Mouse (Mus musculus): ENCODE results near the gene Gp9.

Gene Gp9

DNA sequence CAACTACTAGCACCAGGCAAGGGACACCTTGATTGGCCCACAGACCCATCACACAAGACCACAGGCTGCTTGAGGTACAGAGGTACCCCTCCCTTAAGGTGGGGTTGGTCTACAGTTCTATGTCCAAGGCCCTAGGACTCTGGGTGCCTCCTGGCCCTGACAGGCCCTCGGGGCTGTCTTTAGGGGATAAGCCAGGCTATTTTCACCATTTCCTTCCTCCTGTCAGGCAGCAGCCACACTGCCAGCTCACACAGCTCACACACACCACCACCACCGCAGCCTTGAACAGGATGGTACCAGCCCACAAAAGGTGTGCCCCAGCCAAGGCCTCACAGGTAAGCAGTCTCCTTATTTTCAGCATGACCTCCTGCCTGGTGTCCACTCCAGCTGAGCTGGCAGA lies at the start of gene Gp9:
Gene Gp9, plus strand, starts transcription at position 231 of the 400 bp plus-strand sequence.
- no peak for DNase-seq

DNA sequence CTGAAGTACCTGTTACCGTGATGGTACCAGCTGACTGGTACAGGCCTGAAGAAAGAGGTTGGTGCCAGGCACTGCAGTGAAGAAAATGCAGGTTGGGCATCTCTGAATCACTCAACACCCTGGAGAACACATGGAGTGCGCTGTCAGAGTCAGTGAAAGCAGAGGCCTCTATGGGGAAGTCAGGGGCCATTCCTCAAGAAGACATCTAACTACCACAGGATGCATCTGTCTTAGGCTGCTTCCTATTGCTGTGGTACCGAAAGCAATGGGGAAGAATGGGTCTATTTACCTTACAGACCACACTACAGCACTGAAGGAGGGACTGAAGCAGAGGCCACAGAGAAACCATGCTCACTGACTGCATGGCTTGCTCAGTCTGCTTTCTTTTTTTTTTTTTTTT lies 49.8 kb upstream of the Gp9 start:
- no peak for DNase-seq

DNA sequence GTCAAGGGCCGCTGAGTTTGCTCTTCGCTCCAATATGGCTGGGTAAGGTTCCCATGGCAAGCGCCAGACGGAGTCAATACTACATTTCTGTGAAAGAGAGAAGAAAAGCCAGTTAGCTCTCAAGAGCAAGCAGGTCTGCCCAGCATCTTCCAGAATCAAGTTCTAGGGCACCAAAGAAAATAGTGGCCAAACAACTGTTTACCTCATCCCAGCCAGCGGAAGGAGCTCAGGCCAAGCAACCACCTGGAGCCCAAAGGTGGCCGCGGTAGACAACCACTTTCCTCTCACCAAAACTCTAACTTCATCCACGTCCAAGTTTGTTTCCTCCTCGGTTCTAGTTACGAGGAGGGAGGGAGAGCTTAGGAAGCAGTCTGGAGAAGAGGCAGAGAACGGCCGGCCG lies 47.7 kb upstream of the Gp9 start:
- DNase-seq, result no peak

DNA sequence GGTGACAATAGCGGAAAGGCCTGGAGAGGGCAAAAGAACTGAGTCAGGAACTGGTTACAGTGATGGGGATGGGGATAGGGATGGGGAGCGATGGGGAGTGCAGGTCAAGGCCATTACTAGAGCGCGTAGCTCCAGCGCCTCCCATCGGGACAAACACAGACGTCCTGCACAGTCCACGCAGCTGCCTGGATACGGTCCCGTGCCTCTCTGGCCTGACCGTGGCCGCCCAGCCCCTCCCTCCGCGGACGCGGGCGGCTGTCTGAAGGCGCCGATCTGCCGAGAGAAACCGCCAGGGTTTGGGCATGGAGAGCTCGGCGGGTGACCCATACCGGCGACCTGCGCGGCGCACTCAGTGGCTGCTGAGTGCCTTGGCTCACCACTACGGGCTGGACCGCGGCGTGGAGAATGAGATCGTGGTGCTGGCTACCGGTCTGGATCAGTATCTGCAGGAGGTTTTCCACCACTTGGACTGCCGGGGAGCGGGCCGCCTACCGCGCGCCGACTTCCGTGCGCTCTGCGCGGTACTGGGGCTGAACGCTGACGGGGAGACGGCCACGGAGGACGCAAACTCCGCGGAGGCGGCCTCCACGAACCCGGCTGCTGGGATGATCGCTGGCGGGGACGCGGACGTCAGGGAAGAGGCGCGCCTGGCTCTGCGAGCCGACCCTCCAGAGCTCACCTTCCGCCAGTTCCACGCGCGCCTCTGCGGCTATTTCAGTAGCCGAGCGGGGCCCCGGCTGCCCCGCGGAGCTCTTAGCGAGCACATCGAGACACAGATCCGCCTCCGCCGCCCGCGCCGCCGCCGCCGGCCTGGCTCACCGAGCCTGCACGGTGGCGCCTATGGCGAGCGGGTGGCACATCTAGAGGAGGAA lies 47.0 kb upstream of the Gp9 start, which contains the start of gene Efcc1:
Gene Efcc1, plus strand, starts transcription at position 279 of the 872 bp plus-strand sequence.
- DNase-seq, result peak; percentile 18 to 36

DNA sequence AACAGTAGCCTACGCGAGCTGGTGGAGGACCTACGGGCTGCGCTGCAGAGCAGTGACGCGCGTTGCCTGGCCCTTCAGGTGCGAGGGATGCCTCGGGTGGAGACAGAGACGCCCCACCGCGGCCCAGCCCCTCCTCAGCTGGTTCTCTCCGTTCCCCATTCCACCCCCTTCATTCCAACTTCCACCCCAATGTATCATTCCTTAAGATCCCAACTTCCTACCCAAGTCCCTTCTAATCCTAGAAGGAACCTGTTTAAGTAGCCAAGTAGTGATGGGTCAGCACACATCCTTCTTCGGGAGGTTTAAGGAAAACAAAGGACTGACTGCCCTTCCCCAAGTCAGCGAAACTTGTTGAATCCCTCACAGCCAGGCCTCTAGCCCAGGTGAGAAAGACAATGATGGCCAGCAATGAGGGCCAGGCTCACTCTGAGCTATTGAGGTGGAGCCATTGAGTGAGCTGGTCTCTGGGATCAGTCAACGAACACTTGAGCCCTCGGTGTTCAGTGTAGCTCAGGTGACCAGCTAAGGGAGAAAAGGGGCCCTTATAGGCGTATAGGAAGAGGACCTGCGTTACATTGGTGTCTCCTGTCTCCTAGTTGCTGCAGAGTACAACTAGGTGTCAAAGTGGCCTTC lies 46.3 kb upstream of the Gp9 start:
- no peak for DNase-seq

DNA sequence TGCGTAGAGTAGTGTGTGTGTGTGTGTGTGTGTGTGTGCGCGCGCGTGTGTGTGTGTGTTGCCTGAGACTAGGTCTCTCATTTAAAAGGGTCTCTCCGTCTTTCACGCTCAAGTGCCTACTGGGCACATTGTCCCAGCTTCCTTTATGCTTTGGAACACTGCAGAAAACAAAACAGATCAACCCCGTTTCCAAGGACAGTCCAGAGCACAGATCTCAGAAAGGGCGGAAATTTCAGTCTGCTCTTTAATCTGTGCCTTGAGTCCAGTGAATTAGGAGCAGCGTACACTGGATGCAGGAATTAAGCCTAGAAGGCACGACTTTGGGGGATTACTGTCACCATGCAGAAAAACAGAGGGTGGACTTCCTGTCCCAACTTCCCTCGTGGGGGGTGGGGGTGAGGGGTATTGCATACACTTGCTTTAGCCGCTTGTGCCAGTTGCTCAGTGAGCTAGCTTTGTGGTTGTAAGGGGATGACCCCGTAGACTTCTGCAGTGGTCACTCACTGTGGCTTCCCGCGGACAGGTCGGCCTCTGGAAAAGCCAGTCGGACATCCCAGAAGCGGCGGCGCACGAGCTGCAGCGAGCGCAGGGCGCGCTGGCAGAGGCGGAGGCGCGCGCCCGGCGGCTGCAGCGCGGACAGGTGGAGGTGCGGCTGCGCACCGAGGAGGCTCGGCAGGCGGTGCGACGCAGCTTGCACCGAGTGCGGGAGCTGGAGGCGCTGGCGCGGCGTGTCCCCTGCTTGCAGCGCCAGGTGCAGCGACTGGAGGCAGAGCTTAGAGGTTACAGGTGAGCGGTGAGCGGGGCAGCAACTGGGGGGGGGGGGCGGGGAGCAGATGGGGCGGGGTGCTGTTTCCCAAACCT lies 45.5 kb upstream of the Gp9 start:
- DNase-seq, result no peak

DNA sequence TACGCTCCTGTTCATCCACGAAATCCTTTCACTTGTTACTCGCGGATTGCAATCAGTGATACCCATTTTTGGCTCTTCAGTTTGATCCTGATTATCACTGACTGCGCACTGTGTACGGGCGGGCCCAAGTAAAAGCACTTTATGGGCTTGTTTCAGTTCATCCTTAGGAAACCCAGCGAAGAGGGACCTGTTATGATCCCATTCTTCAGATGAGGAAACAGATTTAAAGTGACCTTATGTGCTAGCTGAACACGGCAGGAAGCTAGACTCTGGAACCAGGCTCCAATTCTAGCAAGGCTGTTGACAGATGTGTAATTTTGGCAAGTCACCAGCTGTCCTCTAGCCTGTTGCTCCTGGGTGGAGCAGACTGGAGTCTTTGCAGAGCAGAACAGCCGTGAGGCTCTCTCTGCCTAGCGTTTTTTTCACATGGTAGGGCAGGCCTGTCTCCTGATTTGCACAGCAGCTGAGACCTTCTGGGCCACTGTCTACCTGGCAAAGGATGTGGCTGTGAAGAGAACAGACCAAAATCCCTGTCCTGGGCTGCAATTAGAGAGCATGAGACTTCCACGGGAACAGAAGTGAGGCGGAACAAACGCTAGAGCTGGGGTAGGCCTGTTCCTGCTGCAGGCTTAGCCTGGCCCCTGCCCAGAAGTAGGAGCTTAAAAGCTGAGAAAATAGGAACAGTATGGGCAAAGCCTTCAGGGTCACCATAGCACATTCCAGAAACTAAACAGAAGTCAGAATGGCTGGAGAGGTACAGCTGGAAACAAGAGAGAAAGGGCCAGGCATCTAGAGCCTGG lies 44.5 kb upstream of the Gp9 start:
- peak in 1 of 2 experiments; percentile 26 for DNase-seq

DNA sequence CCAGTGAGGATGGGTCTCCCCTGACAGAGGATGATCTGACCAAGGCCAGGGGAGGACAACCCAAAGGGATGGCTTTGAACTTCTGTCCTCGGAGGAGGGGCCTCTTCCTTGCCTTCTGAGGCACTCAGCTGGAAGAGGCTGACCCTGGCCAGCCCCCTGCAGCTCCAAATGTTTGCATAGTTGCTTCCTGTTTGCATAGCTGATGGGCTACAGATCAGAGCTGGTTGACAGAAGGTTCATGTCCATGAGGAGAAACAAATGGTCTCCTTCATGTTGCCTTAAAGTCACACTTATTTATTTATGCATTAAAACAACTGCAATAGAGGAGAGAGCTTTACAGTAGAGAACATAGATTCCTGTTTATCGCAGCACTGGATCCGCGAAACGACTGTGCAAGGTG lies 43.7 kb upstream of the Gp9 start:
- peak; percentile 11 to 31 for DNase-seq

DNA sequence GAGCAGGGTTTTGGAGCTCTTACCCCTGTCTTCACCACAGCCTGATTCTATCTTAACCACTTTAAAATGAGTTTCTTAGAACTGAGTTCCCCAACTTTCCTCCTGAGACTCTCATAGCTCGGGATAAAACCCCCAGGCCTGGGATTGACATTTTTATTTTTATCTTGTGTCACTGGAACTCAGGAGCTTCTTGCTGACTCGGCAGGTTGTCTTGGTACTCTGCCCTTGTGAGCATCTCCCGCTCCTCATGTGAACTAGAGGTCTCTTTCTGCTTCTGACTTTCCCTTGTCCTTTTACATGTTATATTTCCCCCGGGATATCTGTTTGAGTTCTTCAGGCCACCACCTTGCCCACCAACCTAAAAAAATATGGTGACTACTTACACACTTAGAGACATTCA lies 40.9 kb upstream of the Gp9 start:
- DNase-seq, result no peak

DNA sequence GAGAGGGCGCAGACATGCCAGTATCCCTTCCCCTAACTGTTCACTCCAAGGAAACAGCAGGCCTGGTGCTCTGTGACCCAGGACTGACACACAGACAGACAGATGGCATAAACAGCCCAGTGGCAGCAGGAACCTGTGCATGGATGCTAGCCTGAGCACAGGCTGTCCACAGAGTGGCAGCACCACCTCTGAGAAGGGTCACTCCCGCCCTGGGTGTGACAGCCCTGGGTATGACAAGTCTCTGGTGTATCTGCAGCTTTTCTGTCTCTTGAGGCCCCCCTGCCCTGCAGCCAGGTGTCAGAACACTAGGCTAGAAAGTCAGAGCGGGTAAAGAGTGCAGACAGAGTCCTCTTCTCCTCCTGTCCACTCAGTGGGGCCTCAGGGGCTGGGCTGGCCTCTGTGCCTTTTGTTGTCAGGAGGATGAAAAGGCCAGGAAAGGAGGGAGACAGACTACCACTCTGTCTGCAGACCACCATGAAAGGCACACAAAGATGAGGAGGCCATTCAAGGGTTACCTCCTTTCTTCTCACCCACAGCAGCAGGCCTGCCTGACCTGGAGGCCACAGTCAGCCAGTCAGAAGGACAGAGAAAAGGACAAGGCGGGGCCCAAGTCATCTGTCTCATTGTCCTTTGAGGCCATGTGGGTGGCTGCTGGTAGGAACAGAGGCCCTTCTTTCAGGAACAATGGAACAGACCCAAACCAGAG lies 39.8 kb upstream of the Gp9 start:
- DNase-seq, result no peak

DNA sequence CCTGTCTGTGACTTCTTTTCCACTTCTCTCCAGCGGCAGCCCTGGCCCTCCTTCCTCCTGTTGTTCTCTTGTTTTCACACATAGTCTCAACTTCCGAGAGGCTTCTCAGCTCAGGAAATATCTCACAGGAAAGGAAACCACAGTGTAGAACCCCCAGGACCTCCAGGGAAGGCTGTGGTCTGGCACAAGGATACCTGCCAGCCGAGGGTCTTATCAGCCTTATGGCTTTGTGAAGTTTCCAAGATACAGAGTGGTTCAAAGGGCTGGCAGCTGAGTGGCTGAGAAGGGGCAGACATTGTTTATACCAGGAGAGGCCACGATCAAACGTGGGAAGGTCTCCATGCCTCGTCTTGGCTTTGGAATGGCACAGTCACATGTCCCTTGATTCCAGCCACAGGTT lies 38.0 kb upstream of the Gp9 start:
- no peak for DNase-seq

DNA sequence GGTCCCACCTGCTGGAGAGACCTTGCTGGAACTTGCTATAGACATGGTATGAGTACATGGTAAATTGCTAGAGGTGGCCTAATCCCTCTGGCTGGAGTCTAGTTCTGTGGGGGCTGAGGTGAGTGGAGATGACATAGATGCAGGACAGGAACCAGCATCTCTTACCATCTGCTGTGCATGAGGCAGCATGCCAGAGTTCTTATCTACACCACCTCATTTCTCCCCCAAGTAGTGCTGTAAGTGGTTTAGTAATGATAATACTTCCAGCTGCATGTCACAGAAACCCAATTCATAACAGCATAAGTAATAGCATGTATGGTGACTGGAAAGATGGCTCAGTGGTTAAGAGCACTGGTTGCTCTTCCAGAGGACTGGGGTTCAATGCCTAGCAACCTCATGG lies 37.4 kb upstream of the Gp9 start:
- no peak for DNase-seq

DNA sequence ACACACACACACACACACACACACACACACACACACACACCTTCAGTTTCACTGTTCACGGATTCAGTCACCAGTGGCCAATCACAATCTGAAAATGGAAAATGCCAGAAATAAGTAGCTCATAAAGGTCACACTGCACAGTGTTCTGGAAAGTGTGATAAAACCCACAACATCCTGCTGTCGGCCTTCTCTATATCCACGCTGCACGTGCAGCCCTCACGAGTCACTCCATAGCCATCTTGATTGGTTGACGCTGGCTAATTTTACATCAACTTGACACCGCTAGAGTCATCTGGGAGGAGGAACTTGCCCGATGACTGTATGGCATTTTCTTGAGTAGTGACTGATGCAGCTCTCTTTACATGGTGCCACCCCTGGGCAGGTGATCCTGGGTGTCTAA lies 35.9 kb upstream of the Gp9 start:
- DNase-seq, result no peak

DNA sequence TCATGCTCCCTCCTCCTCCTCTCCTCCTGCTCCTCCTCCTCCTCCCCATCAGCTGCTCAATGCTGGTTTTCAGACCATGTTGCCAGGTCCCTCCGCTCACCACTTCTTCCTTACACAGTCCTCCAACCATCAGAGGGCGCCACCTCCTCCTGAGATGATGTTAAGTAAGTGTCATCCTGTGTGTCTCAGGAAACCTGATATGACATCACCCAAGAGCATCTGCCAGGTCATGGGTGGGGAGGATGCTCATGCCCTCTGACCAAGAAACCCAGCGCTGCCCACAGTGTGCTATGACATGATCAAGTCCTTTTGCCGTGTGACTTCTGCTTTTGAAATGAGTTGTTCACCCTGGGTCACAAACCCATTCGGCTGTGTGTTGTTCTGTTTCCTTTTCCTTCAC lies 35.1 kb upstream of the Gp9 start:
- no peak for DNase-seq

DNA sequence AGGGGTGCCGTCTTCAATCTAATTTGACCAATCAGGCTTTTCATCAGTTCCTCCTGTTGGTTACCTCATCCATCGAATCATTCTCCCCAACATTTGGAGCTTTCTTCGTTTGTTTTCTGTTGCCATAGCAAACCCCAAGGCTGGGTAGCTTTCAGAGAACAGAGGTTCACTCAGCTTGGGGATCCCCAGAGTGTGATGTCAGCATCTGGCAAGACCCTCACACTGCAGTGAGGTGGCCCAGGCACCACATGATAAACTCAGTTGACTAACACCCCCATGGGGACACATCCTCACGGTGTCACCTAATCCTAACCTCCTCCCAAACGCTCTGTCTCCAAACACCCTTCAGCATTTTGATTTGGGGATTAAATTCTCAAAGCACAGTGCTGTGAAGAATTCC lies 34.6 kb upstream of the Gp9 start:
- no peak for DNase-seq

DNA sequence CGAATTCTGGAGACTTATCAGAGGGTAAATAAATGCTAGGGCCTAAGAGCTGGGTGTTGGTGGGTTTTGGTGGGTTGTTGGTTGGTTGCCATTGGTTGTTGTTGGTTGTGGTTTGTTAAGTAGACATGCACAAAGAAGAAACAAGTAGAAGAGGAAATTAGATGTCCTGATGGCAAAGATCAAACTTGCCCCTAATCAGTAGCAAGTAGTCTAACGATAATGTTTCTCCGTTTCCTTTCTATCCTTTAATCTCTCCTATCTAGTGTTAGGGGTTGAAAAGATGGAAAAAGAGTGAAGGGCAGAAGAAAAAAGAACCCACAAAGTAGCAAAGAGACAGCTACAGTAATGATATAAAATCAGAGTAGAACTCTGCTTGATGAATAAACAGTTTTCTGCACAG lies 33.2 kb upstream of the Gp9 start:
- DNase-seq, result no peak

DNA sequence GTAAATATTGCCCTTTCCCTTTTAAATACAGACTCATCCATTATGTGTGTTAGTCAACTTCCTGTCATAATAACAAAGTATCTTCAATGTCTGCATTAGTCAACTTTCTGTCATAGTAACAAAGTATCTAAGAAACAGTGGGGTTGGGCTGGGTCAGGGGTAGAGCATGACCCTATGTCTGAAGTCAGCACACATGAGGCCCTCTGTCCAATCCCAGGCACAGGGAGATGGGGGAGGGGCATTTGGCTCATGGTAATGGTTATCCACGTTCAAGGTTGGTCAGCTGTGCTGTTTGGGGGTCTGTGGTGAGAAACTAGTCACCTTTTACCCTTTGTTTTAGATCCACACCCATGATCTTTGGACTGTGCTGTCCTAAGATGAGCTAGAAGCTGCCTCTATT lies 32.6 kb upstream of the Gp9 start:
- no peak for DNase-seq

DNA sequence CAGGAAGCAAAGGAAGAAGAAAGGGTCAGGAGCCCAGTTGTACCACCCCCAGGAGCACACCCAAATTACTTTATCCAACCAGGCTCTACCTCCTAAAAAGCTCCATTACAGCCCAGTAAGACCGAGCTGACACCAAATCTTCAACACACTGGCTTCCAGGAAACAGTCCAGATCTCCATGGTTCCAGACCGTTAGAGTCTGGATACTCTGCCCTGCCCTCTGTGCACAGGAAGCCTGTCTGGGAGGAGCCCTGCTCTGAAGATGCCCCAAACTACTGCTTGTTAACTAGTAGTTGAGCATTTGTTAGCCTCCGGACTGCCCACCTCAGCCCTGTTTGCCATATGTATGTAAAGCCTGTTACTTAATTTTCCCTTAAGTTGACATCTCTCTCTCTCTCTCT lies 31.8 kb upstream of the Gp9 start:
- no peak for DNase-seq

DNA sequence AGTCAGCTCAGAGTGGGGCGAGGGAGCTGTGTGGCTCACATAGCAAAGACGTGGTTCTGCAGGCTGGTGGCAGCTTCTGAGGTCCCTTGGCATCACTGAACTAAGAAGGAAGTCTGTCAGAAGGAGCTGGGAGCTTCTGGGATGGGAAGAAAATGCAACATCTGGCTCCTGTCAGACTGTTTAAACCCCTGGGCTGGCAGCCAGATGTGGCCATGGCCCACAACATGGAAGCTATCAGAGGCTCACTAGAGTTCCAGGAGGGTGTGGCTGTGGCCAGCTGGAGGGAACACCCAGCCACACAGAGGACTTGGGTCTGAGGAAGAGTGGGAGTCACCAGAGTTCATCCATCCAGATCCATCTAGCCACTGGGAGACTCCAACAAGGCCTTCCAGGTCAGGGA lies 31.0 kb upstream of the Gp9 start:
- DNase-seq, result no peak

DNA sequence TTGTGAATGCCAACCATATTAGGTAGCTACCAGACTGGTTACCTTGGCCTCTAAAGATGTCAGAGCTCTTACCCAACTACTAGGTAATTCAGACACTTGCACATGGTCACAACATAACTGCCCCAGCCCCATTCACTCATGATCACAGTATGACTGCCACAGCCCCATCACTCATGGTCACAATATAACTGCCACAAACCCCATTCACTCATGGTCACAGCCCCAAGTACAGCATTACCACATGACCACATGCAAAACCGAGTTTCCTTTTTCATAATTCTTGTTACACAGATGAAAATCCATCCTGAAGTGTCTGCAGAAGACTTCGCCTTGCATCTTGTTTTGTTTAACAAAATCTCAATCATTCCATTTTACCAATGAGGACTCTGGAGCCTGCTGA lies 29.8 kb upstream of the Gp9 start:
- DNase-seq, result no peak

DNA sequence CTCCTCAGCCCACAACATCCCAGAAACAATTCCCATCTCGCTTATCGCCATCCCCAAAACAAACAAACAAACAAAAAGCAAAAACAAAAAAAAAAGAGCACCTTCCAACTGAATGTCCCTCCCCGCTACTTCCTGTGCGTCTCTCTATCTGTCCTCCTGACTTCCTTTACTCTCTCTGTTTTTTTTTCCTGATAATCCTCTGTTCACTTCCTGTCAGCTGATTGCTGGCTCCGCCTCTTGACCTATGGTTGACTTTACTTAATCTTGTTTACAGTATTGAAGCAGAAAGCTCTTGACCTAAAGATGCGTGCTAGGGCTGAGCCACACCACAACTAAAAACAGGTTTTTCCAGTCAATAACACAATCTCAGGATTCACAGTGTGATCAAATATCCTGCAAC lies 29.3 kb upstream of the Gp9 start:
- DNase-seq, result no peak
